Mouse (Mus musculus) adrenal gland, postnatal 4 days (tissue): ENCODE data around the gene Olfr853. TPM values are rescaled to one million over a fixed set of nuclear protein-coding genes. Genes with fewer than 3 reads are reported as not detected.

Experiments used
- DNase-seq, 2 experiments: peaks; one replicate each; pipeline ENCODE4 v3.0.0; 2021 to 2022; ENCODE audit warnings: low spot score in 2 of 2, mixed read lengths in 2 of 2
- long read RNA-seq, 2 experiments: library from polyadenylated mRNA; stranded (forward); transcript quantifications; one replicate each; pipeline ENCODE4 v2.0.0; 2021
- total RNA-seq, 2 experiments: library from RNA; stranded (reverse); gene quantifications; 2 replicates each; pipeline ENCODE4 v1.2.3; 2021

Olfr853 gene
- total RNA-seq, result not detected
- long read RNA-seq, experiment 1, result 0 reads
- long read RNA-seq, experiment 2, result 0 reads

GRCm38 (mm10) chr9:19540976-19541375 is at the start of gene Olfr853:
TSS of gene Olfr853 (minus strand) at chr9:19541076.
- no peak for DNase-seq

GRCm38 (mm10) chr9:19582317-19582716 is 41.4 kb upstream of the Olfr853 start, which contains the start of gene Olfr855:
TSS of gene Olfr855 (plus strand) at chr9:19582617.
- DNase-seq, result no peak

GRCm38 (mm10) chr9:19567282-19567681 is 26.4 kb upstream of the Olfr853 start, which contains the start of gene Olfr854:
TSS of gene Olfr854 (minus strand) at chr9:19567382.
- DNase-seq, result no peak

- no peak for DNase-seq
These were observed 47.9 kb downstream of the Olfr853 start, which contains the start of gene Olfr851 for GRCm38 (mm10) chr9:19492995-19493394. TSS of gene Olfr851 (plus strand) at chr9:19493295.

Other genes with a start within 250 kb of the Olfr853 start
- gene Olfr844, start 224.7 kb downstream of the Olfr853 start, total RNA-seq, result not detected
- not detected for gene Olfr845, start 204.6 kb downstream of the Olfr853 start, total RNA-seq
- not detected for gene Olfr846, start 177.1 kb downstream of the Olfr853 start, total RNA-seq
- gene Olfr847, start 162.4 kb downstream of the Olfr853 start, total RNA-seq, result not detected
- not detected for gene Olfr849, start 100.8 kb downstream of the Olfr853 start, total RNA-seq
- gene Olfr850, start 62.8 kb downstream of the Olfr853 start, total RNA-seq, result not detected
- not detected for gene Olfr851, start 47.8 kb downstream of the Olfr853 start, total RNA-seq
- not detected for gene Olfr854, start 26.3 kb upstream of the Olfr853 start, total RNA-seq
- gene Olfr855, start 41.5 kb upstream of the Olfr853 start, total RNA-seq, result not detected
- 10 to 100 TPM; 21.9 to 25.3 TPM for gene Zfp317, start 81.0 kb upstream of the Olfr853 start, total RNA-seq
- gene Olfr857, start 168.4 kb upstream of the Olfr853 start, total RNA-seq, result not detected
- not detected for gene Olfr58, start 239.2 kb upstream of the Olfr853 start, total RNA-seq